Mouse (Mus musculus) liver, embryonic 14.5 days (tissue): Measurements from ENCODE around the gene Gpr88.

Source experiments
- CTCF ChIP-seq: IDR thresholded peaks from 2 replicates; pipeline ENCODE4 v1.5.1; 2016; ENCODE audit warnings: antibody characterized with exemption, low read depth, control low read depth
- EP300 ChIP-seq: IDR thresholded peaks from 2 replicates; pipeline ENCODE4 v1.6.1; 2016; ENCODE audit warnings: antibody characterized with exemption, low read depth

GRCm38 (mm10) chr3:116251481-116252254 lies 1.6 kb downstream of the Gpr88 start:
- no peak for TF ChIP-seq CTCF
- TF ChIP-seq EP300: no peak
